Mouse (Mus musculus) cerebellum, adult 9-11 months (tissue): ENCODE data around the gene Tmem265.

Experiments used
- DNase-seq: peaks from one replicate; pipeline ENCODE4 v3.0.0; 2022

The Tmem265 gene

DNA sequence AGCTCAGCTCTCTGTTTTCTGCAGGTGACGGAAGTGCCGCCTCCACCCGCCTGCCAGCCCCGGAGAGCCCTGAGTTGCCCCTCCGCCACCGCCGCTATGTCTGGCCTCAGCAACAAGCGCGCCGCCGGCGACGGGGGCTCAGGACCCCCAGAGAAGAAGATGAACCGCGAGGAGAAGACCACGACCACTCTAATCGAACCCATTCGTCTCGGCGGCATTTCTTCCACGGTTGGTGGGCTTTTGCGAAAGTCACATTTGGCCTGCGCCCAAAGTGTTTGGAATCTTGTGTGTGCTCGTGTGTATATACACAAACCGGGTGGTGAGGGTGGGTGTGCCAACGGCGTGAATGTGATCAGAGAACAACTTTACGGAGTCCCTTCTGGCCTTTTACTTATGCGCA, 27.7 kb downstream of the Tmem265 start:
- DNase-seq: no peak

DNA sequence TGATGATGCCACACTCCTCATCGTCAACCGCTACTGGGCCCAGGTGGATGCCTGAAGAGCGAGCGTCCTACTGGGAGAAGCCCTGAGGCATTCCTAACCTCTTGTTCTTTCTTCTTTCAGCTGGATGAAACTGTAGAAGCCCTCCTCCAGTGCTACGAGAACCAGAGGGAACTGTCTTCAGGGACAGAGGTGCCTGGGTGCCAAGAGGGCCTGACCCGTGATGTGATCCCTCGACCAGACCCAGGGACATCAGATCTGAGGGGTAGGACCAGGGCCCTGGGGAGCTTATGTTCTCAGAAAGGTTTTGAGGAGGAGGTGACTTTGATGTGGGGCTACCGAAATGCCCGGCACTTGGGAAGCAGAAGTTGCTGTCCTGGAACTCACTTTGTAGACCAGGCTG, 28.4 kb downstream of the Tmem265 start:
- DNase-seq: no peak

DNA sequence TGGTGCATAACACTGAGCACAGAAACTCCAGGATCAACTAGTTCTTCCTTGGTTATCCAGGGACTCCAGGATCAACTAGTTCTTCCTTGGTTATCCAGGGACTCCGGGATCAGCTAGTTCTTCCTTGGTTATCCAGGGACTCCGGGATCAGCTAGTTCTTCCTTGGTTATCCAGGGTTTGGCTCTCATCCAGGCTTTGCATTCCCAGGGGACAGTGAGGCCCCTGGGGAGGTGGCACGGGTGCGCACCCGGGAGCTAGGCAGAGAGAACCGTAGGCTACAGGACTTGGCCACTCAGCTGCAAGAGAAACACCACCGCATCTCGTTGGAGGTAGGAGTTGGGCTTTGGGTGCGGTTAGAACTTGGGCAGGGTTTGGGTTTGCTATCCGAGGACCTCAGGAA, 29.9 kb downstream of the Tmem265 start:
- DNase-seq: no peak

DNA sequence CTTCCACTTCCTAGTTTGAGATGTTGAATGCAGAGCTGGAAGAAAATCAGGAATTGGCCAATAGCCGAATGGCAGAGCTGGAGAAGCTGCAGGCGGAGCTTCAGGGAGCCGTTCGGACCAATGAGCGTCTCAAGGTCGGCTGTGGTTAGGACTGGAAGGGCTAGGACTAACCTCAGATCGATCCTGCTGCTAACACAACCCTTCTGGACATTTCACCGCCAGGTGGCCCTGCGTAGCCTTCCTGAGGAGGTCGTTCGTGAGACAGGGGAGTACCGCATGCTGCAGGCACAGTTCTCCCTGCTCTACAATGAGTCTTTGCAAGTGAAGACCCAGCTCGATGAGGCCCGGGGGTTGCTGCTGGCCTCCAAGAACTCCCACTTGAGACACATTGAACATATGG, 31.4 kb downstream of the Tmem265 start:
- DNase-seq: no peak

DNA sequence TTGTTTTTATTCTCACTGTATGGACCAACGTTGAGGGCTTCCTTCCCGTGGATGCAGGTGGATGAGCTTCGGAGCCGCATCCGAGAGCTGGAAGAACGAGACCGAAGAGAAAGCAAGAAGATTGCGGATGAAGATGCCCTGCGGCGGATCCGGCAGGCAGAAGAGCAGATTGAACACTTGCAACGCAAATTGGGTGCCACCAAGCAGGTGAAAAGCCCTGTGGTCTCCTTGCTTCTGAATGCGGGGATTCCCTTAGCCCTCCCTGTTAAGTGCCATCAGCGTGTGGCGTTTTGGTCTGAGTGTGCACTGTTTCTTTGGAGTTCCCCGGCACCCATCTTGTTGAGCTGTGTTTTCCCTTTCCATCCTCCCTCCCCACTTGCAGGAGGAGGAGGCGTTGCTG, 35.6 kb downstream of the Tmem265 start:
- DNase-seq: no peak

DNA sequence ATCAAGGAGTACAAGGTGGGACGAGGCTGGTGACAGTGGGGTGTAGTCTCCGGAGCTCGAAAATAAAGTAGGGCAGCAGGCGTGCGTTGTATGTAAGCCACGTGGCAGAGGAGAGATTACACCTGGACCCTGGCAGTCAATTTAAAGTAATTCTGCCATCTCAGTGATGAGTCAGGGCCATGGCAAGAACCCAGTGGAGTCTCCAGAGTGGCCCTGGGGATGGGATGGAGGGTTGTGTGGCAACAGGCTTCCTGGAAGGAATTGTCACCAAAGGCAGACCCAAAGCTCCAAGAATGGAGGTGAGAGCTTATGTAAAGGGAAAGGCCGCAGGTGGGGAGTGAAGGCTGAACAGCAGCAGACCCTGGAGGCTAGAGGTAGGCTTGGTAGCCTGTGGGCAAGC, 39.4 kb downstream of the Tmem265 start:
- DNase-seq: no peak

DNA sequence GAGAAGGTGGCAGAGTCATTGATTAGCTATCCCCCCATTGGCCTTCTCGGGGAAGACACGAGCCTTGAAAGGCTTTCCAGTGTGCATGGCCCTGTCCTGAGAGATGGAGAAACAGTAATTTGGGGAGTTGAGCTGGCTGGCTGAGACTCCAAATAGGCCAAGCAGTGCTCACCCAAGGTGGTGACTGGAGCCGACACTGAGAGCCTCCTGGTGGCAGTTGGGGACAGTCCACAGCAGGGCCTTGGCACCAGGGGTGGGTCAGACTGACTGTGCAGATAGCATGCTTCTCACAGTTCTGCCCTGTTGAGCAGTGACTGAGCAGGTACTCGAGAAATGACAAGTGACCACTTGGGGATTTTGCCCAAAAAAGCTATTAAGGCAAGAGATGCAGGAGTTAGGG, 40.5 kb downstream of the Tmem265 start:
- DNase-seq: no peak

DNA sequence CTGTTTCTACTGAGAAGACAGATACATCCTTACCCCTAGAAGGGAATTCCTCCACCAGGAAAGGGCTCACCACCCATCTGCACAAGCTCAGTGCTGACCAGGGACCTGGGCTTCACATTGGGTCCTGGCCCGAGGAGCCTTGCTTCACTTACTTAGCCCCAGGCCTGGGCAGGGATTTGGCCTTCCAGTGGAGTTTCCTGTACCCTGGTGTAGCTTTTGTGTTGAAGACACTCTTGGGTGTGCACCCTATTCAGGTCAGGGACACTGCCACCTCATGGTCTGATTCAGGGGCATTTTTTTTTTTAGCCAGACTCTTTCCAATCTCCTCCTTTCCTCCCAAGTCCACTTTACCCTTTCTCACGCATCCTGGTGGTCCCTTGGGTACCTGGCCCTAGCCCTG, 41.7 kb downstream of the Tmem265 start:
- no peak for DNase-seq

DNA sequence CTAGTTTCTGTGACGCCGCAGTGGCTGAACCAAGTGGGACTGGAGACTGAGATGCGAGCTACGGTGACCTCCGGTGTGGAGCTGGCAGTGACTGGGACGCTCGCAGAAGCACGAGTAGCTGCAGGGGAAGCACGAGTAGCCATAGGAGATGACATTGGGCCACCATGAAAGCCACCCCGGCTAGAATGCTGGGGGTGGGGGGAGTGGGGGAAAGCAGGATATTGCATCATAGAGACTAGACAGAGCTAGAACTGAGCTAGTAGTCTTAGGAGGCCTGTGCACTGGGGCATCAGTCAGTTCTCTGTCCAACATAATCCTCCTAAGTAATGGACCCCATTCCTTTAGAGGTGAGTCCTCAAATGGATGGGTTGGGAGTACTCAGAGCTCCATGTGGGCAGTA, 43.1 kb downstream of the Tmem265 start:
- no peak for DNase-seq

DNA sequence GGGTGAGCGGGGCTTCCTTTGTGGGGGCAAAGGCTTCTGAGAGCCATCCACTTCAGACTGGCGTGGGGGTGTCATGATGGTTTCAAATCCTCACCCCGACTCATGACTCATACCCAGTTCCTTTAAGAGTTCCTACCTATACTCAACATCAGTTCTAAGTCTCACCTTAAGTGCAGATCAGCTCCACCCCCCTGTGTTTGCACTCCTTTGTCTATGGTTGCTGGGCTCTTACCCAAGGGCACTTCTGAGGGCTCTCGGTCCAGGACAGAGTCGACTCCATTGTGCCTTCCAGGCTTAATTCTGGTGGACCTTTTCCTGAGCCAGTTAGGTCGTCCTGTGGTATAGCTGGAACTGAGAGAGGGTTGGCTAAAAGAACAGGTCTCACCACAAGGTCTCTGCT, 46.0 kb downstream of the Tmem265 start:
- DNase-seq: no peak

DNA sequence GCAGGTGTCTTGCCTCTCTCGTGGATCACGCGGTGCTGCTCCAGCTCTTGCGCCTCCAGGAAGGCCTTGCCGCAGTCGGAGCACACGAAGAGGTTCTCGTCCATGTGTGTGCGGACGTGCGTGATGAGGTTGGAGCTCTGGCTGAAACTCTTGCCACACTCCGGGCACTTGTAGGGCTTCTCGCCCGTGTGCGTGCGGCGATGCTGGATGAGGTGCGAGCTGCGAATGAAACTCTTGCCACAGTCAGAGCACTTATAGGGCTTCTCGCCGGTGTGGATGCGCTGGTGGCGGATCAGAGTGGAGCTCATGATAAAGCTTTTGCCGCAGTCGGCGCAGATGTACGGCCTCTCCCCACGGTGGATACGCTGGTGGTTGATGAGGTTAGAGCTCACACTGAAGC, 49.8 kb downstream of the Tmem265 start:
- DNase-seq: no peak

DNA sequence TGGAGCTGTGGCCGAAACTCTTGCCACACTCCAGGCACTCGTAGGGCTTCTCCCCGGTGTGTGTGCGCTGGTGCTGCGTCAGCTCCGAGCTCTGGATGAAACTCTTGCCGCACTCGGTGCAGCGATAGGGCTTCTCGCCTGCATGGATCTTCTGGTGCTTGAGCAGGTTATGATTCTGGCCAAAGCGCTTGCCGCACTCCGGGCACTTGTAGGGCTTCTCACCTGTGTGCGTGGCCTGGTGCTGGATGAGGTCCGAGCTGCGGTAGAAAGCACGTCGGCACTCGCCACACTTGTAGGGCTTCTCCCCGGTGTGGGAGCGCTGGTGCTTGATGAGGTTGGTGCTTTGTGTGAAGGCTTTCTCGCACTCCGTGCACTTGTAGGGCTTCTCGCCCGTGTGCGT, 50.4 kb downstream of the Tmem265 start:
- no peak for DNase-seq

DNA sequence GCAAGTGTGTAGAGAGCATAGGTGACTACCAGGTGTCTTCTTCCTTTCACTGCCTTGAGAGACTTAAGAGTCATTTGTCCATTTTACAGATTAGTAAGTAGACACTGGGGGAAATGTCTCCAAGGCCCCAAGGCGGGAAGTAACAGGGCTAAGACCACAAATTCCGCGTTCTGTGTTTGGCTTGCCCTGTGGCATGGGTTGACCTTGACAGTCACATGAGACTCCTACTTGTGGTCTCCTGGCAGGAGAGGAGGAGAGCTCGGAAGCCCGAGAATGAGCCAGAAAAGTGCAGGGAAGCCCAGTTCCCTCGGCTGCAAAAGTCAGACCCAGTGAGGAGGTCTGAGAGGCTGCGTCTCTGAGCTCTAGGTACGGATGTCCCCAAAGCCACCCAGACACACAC, 52.3 kb downstream of the Tmem265 start:
- no peak for DNase-seq

DNA sequence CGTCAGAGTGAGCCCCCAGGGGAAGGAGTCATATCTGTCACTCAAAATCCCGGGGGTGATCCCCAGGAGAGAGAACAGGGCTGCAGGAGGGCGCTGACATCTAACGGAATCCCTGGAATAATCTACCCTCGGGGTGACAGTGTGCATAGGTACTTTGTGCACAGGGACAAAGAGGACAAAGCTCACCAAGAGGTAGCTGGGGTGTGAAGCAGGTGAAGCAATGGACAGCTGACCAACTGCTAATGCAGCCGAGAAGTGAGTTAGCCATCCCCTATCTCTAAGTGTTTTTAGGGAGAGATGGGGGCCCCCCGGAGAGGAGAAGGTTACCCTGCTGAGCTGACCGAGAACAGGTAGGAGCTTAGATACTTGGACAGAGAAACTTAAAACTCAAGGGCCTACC, 52.9 kb downstream of the Tmem265 start:
- DNase-seq: peak; percentile 25

DNA sequence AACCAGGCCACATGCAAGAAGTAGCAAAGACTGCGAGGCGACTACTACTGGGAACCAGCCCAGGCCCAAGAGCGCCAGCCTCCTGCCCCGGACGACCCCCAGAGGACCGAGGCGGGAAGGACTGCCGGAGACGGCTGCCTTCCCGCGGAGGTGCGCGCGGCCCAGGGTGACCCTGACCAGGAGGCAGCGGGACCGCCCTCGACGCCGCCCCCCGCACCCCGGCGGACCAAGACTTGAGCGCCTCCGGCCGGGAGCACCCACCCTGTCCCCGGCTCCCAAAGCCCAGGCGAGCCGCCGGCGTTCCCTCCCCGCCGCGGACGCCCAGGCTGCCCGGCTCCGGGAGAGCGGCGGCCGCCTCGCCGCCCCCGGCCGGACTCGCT, 53.3 kb downstream of the Tmem265 start:
- peak; percentile 38 for DNase-seq

DNA sequence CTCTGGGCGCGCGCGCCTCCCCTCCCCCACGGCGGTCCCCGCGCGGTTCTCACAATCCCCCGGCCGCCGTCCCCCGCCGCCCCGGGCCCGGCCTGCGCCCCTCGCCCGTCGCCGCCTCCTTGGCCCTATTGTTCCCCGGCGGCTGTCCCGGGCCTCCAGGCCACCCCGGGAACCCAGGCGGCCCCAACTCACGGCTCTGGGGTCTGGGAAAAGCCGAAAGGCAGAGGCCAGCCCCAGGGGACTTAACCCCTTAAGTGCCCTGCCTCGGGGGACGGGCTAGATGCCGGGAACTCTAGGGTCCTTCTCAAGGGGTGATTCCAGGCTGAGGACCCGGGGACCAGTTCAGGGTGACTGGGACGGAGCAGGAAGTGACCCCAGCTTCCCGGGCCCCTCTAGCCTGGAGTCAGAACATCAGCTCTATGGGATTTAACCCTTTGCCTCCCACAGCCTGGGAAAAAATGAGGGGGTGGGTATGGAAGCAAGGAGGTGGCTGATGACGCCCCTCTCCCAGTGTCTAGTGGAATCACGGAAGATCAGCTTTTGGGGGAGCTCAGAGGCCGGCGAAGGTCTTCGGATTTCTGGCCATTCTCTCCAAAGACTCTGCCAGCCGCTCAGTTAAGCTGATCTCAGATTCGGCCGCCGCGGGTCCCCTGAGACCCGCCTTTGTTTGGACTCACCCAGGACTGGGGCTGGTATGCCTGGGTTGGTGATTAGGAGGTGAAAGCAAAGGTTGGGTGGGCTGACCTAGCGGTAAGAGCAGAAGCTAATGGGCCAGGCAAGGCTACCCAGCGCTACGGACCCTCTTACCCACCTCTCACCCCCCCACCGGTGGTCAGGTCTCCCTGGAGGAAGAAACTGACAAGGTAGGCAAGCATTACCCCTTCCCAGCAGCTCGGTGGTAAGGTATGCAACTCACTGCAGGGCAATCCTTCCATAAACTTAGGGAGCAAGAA, 54.0 kb downstream of the Tmem265 start, which contains the start of gene Zfp629:
TSS of gene Zfp629 (minus strand) at position 907 of the 953 bp plus-strand sequence.
- peak; percentile 77 for DNase-seq

DNA sequence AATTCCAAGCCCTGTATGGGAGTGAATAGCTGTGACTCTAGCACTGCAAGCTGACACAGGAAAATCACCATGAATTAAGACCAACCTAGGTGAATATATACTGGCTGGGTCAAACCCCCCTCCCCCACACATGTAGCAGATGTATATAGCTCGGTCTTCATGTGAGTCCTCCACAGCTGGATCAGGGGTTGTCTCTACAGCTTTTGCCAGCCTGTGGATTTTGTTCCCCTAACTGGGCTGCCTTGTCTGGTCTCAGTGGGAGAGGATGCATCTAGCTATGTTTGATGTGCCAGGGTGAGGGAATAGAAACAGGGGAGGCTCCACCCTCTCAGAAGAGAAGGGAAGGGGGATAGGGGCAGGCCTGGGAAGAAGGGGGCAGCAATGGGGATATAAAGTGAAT, 55.1 kb downstream of the Tmem265 start:
- peak; percentile 24 for DNase-seq
